In the genomic region with DNA sequence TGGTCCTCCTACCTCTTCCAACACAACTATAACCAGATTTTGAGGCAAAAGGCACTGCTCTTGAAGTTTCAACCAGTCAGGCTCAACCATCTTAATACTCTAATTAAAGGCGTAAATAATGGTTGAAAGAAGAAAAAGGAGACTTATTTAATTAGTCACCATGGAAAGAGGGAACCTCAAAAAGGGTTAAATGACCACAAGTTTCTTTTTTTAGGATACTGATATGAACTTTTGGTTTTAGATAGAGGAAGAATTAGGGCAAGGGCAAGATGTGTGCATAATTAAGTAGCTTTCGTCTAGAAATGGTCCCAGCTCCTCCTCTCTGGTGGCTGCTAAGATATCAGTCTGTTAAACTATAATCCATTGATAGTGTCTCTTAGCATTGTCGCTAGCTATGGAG, we compare ENCODE assay signal across 35 mouse cellular contexts.
"Had no signal": no experiment of that assay in that cellular context is flagged by ENCODE, and none has a peak within 500 bp of the region (broad histone marks: within the 10 kb centered on the region; RNA-seq: fewer than 3 reads in every experiment).

No protein-coding gene starts in this region.

- ATAC-seq: hindbrain, embryonic 16.5 days; hindbrain, postnatal 0 days; inflammation-experienced regulatory T-cells, adult 6 months; intestine, embryonic 15.5 days; intestine, embryonic 16.5 days; intestine, postnatal 0 days had no signal

- H3K27ac ChIP-seq: heart, embryonic 13.5 days; heart, embryonic 15.5 days; hindbrain, embryonic 10.5 days; hindbrain, embryonic 12.5 days; hindbrain, embryonic 13.5 days; hindbrain, embryonic 14.5 days; hindbrain, embryonic 15.5 days; hindbrain, postnatal 0 days; intestine, embryonic 15.5 days; kidney, embryonic 15.5 days; kidney, postnatal 0 days; layer of hippocampus, adult 2 months; left cerebral cortex, adult 2 months had no signal

- H3K9ac ChIP-seq: heart, embryonic 12.5 days; heart, embryonic 13.5 days; heart, embryonic 15.5 days; hindbrain, embryonic 12.5 days; hindbrain, embryonic 13.5 days; hindbrain, embryonic 14.5 days; hindbrain, embryonic 15.5 days; intestine, embryonic 15.5 days; kidney, embryonic 15.5 days had no signal

- H3K4me3 ChIP-seq: heart, embryonic 12.5 days; heart, embryonic 13.5 days; heart, embryonic 15.5 days; hindbrain, embryonic 10.5 days; hindbrain, embryonic 12.5 days; hindbrain, embryonic 13.5 days; hindbrain, embryonic 15.5 days; intestine, embryonic 15.5 days; kidney, embryonic 15.5 days; layer of hippocampus, adult 2 months; left cerebral cortex, adult 2 months had no signal

- DNase-seq: heart, postnatal 10 days; heart, postnatal 14 days; heart, postnatal 36 days; heart, postnatal 4 days; kidney, adult 11 months; kidney, adult 18-20 months; kidney, adult 2 months; kidney, adult 8-10 months; kidney, adult 9 months; kidney, postnatal 10 days; kidney, postnatal 14 days; kidney, postnatal 25 days; kidney, postnatal 36 days; kidney, postnatal 4 days; layer of hippocampus, adult 9-11 months; layer of hippocampus, postnatal 36 days had no signal

- H3K36me3 ChIP-seq: heart, embryonic 12.5 days; heart, embryonic 13.5 days; heart, embryonic 15.5 days; hindbrain, embryonic 10.5 days; hindbrain, embryonic 12.5 days; hindbrain, embryonic 13.5 days; hindbrain, embryonic 15.5 days; intestine, embryonic 15.5 days; kidney, embryonic 15.5 days had no signal

- H3K9me3 ChIP-seq: heart, embryonic 12.5 days; heart, embryonic 13.5 days; heart, embryonic 15.5 days; hindbrain, embryonic 10.5 days; hindbrain, embryonic 12.5 days; hindbrain, embryonic 13.5 days; hindbrain, embryonic 15.5 days; intestine, embryonic 15.5 days; kidney, embryonic 15.5 days had no signal

- H3K4me1 ChIP-seq: heart, embryonic 12.5 days; heart, embryonic 13.5 days; heart, embryonic 15.5 days; hindbrain, embryonic 10.5 days; hindbrain, embryonic 12.5 days; hindbrain, embryonic 13.5 days; hindbrain, embryonic 15.5 days; intestine, embryonic 15.5 days; kidney, embryonic 15.5 days had no signal

- H3K27me3 ChIP-seq: heart, embryonic 13.5 days; hindbrain, embryonic 12.5 days; hindbrain, embryonic 13.5 days; hindbrain, embryonic 15.5 days; intestine, embryonic 15.5 days; kidney, embryonic 15.5 days had no signal

- H3K4me2 ChIP-seq: heart, embryonic 11.5 days; heart, embryonic 12.5 days; heart, embryonic 13.5 days; heart, embryonic 15.5 days; hindbrain, embryonic 12.5 days; hindbrain, embryonic 13.5 days; hindbrain, embryonic 14.5 days; hindbrain, embryonic 15.5 days; intestine, embryonic 15.5 days; kidney, embryonic 15.5 days had no signal
